Mouse (Mus musculus) midbrain, embryonic 11.5 days (tissue): ENCODE results near the gene Mrnip. TPM values are rescaled to one million over a fixed set of nuclear protein-coding genes. Genes with fewer than 3 reads are reported as not detected.

ENCODE experiments used
- ATAC-seq: fragments of 200-750 bp; cut with Nextera tagmentation; 2 replicates; pipeline ENCODE4 v1.8.0; 2017; ENCODE audit warnings: moderate TSS enrichment, moderate library complexity; ENCODE audit not compliant: low FRiP score
- DNase-seq: peaks from one replicate; pipeline ENCODE4 v3.0.0; 2015; ENCODE audit warnings: low spot score; ENCODE audit errors: missing footprints
- H3K27ac ChIP-seq: fragments of 300-500 bp; sonication (generic); 2 replicates; pipeline ENCODE4 v1.5.1; 2014; ENCODE audit warnings: low read depth, low read length
- H3K27me3 ChIP-seq: fragments of 300-500 bp; sonication (generic); 2 replicates; pipeline ENCODE4 v1.6.1; 2014; ENCODE audit warnings: mild to moderate bottlenecking, low read length, moderate library complexity, mixed read lengths; ENCODE audit not compliant: control insufficient read depth, insufficient read depth
- H3K36me3 ChIP-seq: fragments of 300-500 bp; sonication (generic); 2 replicates; pipeline ENCODE4 v1.6.1; 2014; ENCODE audit warnings: mild to moderate bottlenecking, low read length, moderate library complexity, mixed read lengths; ENCODE audit not compliant: control insufficient read depth, insufficient read depth
- H3K4me1 ChIP-seq: fragments of 300-500 bp; sonication (generic); 2 replicates; pipeline ENCODE4 v1.6.1; 2014; ENCODE audit warnings: low read length; ENCODE audit not compliant: control insufficient read depth, insufficient read depth
- H3K4me2 ChIP-seq: fragments of 300-500 bp; sonication (generic); 2 replicates; pipeline ENCODE4 v1.6.1; 2014; ENCODE audit warnings: mild to moderate bottlenecking, moderate library complexity
- H3K4me3 ChIP-seq: fragments of 300-500 bp; sonication (generic); 2 replicates; pipeline ENCODE4 v1.5.1; 2014; ENCODE audit warnings: low read depth, low read length
- H3K9ac ChIP-seq: fragments of 300-500 bp; sonication (generic); 2 replicates; pipeline ENCODE4 v1.6.1; 2014; ENCODE audit warnings: low read length
- H3K9me3 ChIP-seq: fragments of 300-500 bp; sonication (generic); 2 replicates; pipeline ENCODE4 v1.6.1; 2016; ENCODE audit warnings: low read length; ENCODE audit not compliant: control insufficient read depth
- WGBS: fragments of 180-500 bp; shearing (Covaris S2); extraction: QIAGEN DNeasy Blood & Tissue Kit; methylation state at CpG from one replicate; pipeline ENCODE4 v1.1.7; 2014; 5-methylcytosine and 5-hydroxymethylcytosine counted together
- polyA plus RNA-seq: library from polyadenylated mRNA; unstranded; fragments of >200 nt; fragmentation: Nextera tagmentation; extraction: Ambion mirVana; gene quantifications from 2 replicates; pipeline ENCODE4 v1.2.1, GENCODE M21; 2014

Gene Mrnip
- polyA plus RNA-seq, 1 experiment from 2014 or later = 20.0 TPM

DNA sequence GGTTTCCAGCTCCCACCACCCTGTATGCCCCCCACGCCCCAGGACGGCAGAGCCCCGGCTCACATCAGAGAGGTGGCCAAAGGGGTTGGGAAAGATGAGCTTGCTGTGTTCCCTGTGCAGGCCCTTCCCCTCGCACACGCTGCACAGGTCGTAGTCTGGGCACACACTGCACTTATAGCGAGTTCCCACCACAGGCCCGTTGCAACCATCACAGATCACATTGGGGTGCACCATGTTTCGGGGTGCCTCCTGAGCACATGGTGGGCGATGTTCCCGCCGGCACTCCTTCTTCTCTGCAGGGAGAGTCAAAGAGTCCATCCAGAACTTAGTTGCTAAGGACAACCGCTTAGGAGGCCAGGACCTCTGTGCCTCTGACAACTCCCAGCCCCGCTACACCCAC is 33.1 kb downstream of the Mrnip start:
- Histone ChIP-seq H3K27ac (no peak overlapping the region), H3K9ac (no peak overlapping the region), H3K4me1 (peaks cover 9% of the 10 kb centered on the region), H3K27me3 (no peaks in the 10 kb centered on the region), H3K4me2 (no peak overlapping the region), H3K36me3 (peaks cover 13% of the 10 kb centered on the region), H3K9me3 (no peaks in the 10 kb centered on the region), H3K4me3 (no peak overlapping the region)
- no peak for DNase-seq
- ATAC-seq = no peak
- WGBS = 95% methylated on average over 14 of the region's 14 CpGs

DNA sequence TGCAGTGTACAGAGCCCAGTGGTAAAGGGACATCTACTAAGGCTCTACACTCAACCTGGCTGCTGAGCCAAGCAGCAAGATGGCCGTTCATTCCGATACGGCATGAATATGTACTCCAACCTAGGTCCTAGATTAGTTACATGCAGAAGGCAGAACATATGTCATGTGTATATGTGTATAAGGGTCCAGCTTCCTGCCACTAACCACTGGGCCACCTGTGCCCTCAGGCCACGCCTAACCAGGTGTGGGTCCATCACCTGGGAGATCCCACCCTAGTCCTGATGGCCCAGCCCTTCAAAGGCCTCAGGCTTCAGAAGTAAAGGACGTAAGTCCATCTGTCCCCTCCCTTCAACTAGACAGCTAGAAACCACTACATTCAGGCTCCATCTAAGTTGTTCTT is 33.8 kb downstream of the Mrnip start:
- H3K4me1 ChIP-seq = peaks cover 9% of the 10 kb centered on the region
- DNase-seq (no peak), ATAC-seq (no peak)
- no peaks in the 10 kb centered on the region for H3K27me3 ChIP-seq
- H3K9me3 ChIP-seq = no peaks in the 10 kb centered on the region
- no peak overlapping the region for H3K9ac ChIP-seq
- peaks cover 6% of the 10 kb centered on the region for H3K36me3 ChIP-seq
- H3K27ac ChIP-seq = no peak overlapping the region
- H3K4me2 ChIP-seq = no peak overlapping the region
- H3K4me3 ChIP-seq = no peak overlapping the region
- 95% methylated on average over 5 of the region's 5 CpGs for WGBS

GRCm38 (mm10) chr11:50210101-50210504 is 35.9 kb downstream of the Mrnip start:
- under 1% methylated on average over 24 of the region's 24 CpGs for WGBS
- DNase-seq (peak; percentile 98), ATAC-seq (peak; percentile 95)
- peak overlapping the region; percentile 61 for H3K4me2 ChIP-seq
- no peaks in the 10 kb centered on the region for H3K27me3 ChIP-seq
- H3K4me3 ChIP-seq = peak overlapping the region; percentile 50
- peaks cover 6% of the 10 kb centered on the region; the same call in 1 of the 2 replicates for H3K36me3 ChIP-seq
- peak overlapping the region; percentile 71 for H3K9ac ChIP-seq
- H3K4me1 ChIP-seq = peaks cover 9% of the 10 kb centered on the region
- H3K27ac ChIP-seq = peak overlapping the region; percentile 71
- H3K9me3 ChIP-seq = no peaks in the 10 kb centered on the region

DNA sequence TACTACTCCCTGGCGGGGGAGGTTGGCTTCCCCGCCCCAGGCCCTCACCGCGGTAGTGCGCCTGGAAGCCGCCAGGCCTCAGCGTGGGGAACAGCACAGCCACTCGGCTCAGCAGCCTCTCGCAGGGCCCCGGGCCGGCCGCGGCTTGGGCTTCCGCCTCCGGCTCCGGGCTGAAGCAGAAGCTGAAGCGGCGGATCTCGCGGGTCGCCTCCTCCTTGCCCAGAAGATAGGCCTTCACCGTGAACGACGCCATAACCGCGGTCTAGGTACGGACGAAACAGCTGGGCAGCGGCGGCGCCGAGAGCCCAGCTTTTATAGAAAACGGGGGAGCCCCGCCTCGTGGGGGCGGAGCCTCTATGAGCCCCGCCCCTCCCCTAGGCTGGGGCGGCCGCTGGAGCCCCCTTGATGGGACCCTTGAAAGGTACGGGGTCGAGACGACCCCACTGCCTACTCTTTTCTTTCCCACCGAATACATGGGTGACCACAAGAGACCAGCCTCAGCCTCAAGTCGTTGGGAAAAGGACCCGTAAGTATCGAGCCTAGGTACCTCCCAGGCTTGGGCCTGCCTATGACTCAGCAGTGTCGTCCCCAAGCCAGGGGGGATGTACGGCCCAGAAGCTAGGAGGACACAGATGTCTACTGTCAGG is 36.4 kb downstream of the Mrnip start, which contains the start of the genes Sqstm1 and Mgat4b:
Gene Sqstm1 (minus strand): TSS at position 323 of the 647 bp plus-strand sequence.
Gene Mgat4b (plus strand): TSS at position 386 of the 647 bp plus-strand sequence.
- peak; percentile 99 for DNase-seq
- H3K9ac ChIP-seq = peak within 1 kb of the TSS; percentile 71
- peak within 1 kb of the TSS; percentile 50 for H3K4me3 ChIP-seq
- peak; percentile 83 for ATAC-seq
- peak within 1 kb of the TSS; percentile 61 for H3K4me2 ChIP-seq
- peaks cover 6% of the 10 kb centered on the region; the same call in 1 of the 2 replicates for H3K36me3 ChIP-seq
- H3K27me3 ChIP-seq = no peaks in the 10 kb centered on the region
- peak within 1 kb of the TSS; percentile 71 for H3K27ac ChIP-seq
- H3K9me3 ChIP-seq = no peaks in the 10 kb centered on the region
- H3K4me1 ChIP-seq = peaks cover 11% of the 10 kb centered on the region
- WGBS = 1% methylated on average over 48 of the region's 48 CpGs

DNA sequence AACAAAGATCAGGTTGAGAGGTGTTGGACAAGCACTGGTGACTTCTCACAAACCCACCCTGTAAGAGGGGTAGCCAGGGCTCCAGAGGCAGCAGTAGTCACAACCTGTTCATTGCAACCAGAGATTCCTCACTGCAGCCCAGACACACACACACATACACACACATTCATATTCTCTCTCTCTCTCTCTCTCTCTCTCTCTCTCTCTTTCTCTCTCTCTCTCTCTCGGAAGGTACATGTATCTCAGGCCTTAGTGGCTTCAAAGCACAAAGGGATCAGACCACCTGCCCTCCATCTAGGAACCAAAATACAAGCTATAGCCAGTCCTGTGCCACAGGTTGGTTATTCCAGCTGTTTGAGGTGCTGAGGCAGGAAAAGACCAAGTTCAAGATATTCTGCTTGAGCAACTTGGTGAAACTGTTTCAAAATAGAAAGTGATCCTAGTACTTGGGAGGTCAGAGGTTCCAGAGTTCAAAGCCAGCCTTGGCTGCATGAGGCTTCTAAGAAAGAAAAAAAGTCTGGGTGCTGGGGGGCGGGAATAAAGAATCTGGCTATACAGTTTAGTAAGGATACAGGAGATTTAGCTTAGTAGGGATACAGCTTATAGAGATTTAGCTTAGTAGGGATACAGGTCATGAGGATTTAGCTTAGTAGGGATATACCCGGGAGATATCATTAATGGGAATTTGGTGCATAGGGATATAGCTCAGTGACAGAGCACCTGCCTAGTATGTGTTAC is 37.2 kb downstream of the Mrnip start:
- Histone ChIP-seq H3K36me3 (peaks cover 6% of the 10 kb centered on the region; the same call in 1 of the 2 replicates), H3K4me3 (peak overlapping the region; percentile 50; the same call in 1 of the 2 replicates), H3K9me3 (no peaks in the 10 kb centered on the region), H3K27ac (no peak overlapping the region), H3K4me2 (peak overlapping the region; percentile 61), H3K4me1 (peaks cover 11% of the 10 kb centered on the region), H3K27me3 (no peaks in the 10 kb centered on the region), H3K9ac (peak overlapping the region; percentile 31; the same call in 1 of the 2 replicates)
- ATAC-seq (no peak), DNase-seq (no peak)
- 94% methylated on average over 3 of the region's 3 CpGs for WGBS

DNA sequence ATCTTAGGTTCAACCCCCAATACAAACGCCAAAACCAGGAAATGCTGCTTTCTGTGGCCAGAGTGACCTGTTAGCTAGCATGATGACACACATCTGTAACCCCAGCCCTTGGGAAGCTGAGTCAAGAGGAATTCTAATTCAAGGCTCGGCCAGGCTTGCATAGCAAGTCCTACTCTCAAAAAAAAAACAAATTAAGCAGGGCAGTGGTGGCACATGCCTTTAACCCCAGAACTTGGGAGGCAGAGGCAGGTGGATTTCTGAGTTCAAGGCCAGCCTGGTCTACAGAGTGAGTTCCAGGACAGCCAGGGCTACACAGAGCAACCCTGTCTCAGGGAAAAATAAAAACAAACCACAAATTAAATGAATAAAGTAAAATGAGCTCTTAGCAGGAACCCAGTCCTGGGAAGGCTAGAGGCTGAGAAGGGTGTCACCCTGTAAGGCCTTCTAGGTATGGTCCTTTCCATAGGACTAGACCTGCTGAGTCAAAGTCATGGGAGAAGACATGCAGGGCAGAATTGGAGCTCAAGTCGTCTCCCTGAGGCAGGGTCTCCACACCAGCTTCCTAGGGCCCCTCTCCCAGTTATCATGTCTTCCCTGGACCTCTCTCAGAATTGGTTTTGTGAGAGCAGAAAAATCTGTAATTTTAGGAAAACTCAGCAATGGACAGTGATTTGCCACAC is 38.0 kb downstream of the Mrnip start:
- DNase-seq (no peak), ATAC-seq (no peak)
- WGBS = 77% methylated on average over 3 of the region's 3 CpGs
- Histone ChIP-seq H3K4me3 (no peak overlapping the region), H3K9ac (no peak overlapping the region), H3K9me3 (no peaks in the 10 kb centered on the region), H3K4me2 (no peak overlapping the region), H3K27ac (no peak overlapping the region), H3K36me3 (peaks cover under 1% of the 10 kb centered on the region; the same call in 1 of the 2 replicates), H3K27me3 (no peaks in the 10 kb centered on the region), H3K4me1 (peaks cover 11% of the 10 kb centered on the region)

DNA sequence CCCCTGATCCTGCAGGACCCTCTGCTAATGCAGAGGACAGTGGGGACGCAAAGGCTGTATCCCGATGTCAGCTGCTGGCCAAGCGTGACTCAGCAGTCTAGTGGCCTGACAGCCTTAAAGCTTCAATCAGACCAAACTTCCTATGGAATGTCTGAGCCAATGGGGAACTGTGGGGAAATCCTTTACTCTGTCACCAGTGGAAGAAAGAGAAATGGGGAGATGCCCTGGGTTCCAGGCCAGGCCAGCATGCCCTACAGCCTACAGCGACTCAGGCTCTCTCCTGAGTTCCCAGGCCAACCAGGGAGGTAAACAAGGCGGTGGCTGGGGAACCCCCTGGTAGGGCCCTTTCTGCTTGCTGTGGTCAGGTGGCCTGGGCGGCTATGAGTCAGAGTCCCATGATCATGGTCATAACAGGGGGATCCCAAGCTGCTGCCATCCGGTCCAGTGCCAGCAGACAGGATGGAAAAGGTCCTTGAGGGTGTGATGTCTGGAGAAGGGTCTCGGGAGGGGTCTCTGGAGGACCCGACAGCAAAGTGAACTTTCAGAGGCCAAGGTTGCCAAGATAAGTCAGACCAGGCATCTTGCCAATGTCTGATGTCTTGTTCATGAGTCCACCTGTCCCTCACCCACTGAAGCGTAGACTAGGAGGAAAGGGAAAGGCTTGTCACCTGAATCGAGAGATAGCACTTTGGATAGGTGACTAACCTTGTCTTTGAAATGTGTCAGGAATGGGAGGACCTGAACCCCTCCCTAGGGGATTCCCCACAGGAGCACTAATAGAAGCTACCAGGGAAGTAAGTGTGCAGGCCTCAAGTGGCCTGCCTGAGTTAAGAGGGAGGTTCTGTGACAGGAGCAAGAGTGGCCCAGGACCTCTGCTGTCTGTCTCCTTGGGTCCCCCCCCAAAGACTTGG is 38.9 kb downstream of the Mrnip start:
- H3K9me3 ChIP-seq = no peaks in the 10 kb centered on the region
- 76% methylated on average over 11 of the region's 11 CpGs for WGBS
- H3K9ac ChIP-seq = no peak overlapping the region
- no peak overlapping the region for H3K4me2 ChIP-seq
- no peaks in the 10 kb centered on the region for H3K27me3 ChIP-seq
- H3K4me1 ChIP-seq = peaks cover 11% of the 10 kb centered on the region
- H3K36me3 ChIP-seq = no peaks in the 10 kb centered on the region
- no peak for DNase-seq
- no peak for ATAC-seq
- H3K4me3 ChIP-seq = no peak overlapping the region
- H3K27ac ChIP-seq = no peak overlapping the region

DNA sequence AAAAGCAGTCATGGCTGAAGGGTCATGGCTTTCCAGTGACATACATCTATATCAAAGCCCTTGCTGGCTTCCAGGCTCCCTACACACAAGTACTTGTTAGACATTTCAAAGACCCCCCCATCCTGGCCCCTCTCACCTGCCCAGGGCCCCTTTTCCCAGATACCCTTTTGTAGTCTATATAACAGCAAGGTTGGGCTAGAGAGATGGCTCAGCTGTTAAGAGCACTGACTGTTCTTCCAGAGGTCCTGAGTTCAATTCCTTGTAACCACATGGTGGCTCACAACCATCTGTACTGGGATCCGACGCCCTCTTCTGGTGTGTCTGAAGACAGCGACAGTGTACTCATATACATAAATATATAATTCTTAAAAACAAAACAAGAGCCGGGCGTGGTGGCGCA is 40.4 kb downstream of the Mrnip start:
- WGBS = 94% methylated on average over 6 of the region's 6 CpGs
- no peak for ATAC-seq

More for the DNA sequence above, 40.4 kb downstream of the Mrnip start:
- no peak overlapping the region for H3K9ac ChIP-seq
- no peak overlapping the region for H3K4me3 ChIP-seq
- DNase-seq = no peak
- H3K4me2 ChIP-seq = no peak overlapping the region
- peaks cover 8% of the 10 kb centered on the region for H3K4me1 ChIP-seq
- no peaks in the 10 kb centered on the region for H3K27me3 ChIP-seq
- no peak overlapping the region for H3K27ac ChIP-seq
- H3K9me3 ChIP-seq = no peaks in the 10 kb centered on the region
- no peaks in the 10 kb centered on the region for H3K36me3 ChIP-seq
